Mouse (Mus musculus) heart, postnatal 0 days (tissue): ENCODE measurements at regions not wholly inside any gene's neighbourhood (a gene's known extent, or its start where the extent isn't known, plus 50 kb on each side); places are given as distances from the start of the nearest gene placed in this dataset.

Experiments used
- CTCF ChIP-seq: IDR thresholded peaks from 2 replicates; pipeline ENCODE4 v1.5.1; 2016; ENCODE audit warnings: antibody characterized with exemption, control low read depth, low read depth
- EP300 ChIP-seq: IDR thresholded peaks from 2 replicates; pipeline ENCODE4 v1.6.1; 2016; ENCODE audit warnings: antibody characterized with exemption, low read depth

GRCm38 (mm10) chr15:25489804-25490203, 76.2 kb upstream of the Basp1 start:
- no peak for TF ChIP-seq CTCF
- TF ChIP-seq EP300: no peak
